Mouse (Mus musculus) heart, embryonic 16.5 days (tissue): ENCODE data around the gene Ubxn7. TPM values are rescaled to one million over a fixed set of nuclear protein-coding genes. Genes with fewer than 3 reads are reported as not detected.

Experiments
- ATAC-seq: fragments of 200-750 bp; cut with Nextera tagmentation; replicated peaks from 2 replicates; pipeline ENCODE4 v1.8.0; 2017; ENCODE audit warnings: moderate number of reproducible peaks; ENCODE audit not compliant: insufficient read depth, low FRiP score; ENCODE audit errors: extremely low read depth
- H3K27ac ChIP-seq: fragments of 300-500 bp; sonication (generic); 2 replicates; pipeline ENCODE4 v1.5.1; 2014; ENCODE audit warnings: mild to moderate bottlenecking, low read length, control low read depth, moderate library complexity
- H3K27me3 ChIP-seq: fragments of 300-500 bp; sonication (generic); 2 replicates; pipeline ENCODE4 v1.6.1; 2014; ENCODE audit warnings: low read length, mixed read lengths; ENCODE audit not compliant: control insufficient read depth, insufficient read depth
- H3K36me3 ChIP-seq: fragments of 300-500 bp; sonication (generic); 2 replicates; pipeline ENCODE4 v1.6.1; 2014; ENCODE audit not compliant: control insufficient read depth, insufficient read depth
- H3K4me1 ChIP-seq: fragments of 300-500 bp; sonication (generic); 2 replicates; pipeline ENCODE4 v1.6.1; 2014; ENCODE audit warnings: low read length, mixed read lengths; ENCODE audit not compliant: control insufficient read depth, insufficient read depth
- H3K4me2 ChIP-seq: fragments of 300-500 bp; sonication (generic); 2 replicates; pipeline ENCODE4 v1.6.1; 2014; ENCODE audit warnings: low read depth, mild to moderate bottlenecking, control low read depth, low read length
- H3K4me3 ChIP-seq: fragments of 300-500 bp; sonication (generic); 2 replicates; pipeline ENCODE4 v1.5.1; 2014; ENCODE audit warnings: mild to moderate bottlenecking, control low read depth, low read length
- H3K9ac ChIP-seq: fragments of 300-500 bp; sonication (generic); 2 replicates; pipeline ENCODE4 v1.6.1; 2014; ENCODE audit warnings: low read length, control low read depth
- H3K9me3 ChIP-seq: fragments of 300-500 bp; sonication (generic); replicated peaks from 2 replicates; pipeline ENCODE4 v1.6.1; 2016; ENCODE audit warnings: low read length; ENCODE audit not compliant: control insufficient read depth
- WGBS: fragments of 180-500 bp; shearing (Covaris S2); extraction: QIAGEN DNeasy Blood & Tissue Kit; methylation state at CpG from one replicate; pipeline ENCODE4 v1.1.7; 2014; 5-methylcytosine and 5-hydroxymethylcytosine counted together
- polyA plus RNA-seq: library from polyadenylated mRNA; unstranded; fragments of >200 nt; fragmentation: Nextera tagmentation; extraction: Ambion mirVana; gene quantifications from 2 replicates; pipeline ENCODE4 v1.2.1, GENCODE M21; 2015

The Ubxn7 gene
- polyA plus RNA-seq, 1 experiment from 2014 or later = 18.1 TPM

DNA sequence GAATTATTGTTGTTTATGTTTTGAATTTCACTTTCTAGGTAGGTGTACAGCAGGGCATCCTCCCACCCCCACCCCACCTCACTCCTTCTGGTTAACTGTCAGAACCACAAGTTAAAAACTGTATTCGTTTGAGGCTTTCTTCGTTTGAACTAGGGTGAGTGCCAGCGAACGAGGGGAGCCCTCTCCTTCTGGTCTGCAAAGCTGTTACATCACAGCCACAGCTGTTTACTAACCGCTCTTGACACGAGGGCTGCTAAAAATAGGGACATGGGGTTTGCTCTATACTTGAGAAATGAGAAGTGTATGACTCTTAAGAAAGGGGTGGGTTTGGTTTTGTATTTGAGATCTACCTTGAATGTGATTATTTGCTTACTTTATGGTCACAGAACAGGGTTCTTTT lies 102.0 kb downstream of the Ubxn7 start:
- H3K9ac ChIP-seq = peak overlapping the region; percentile 28; the same call in 1 of the 2 replicates
- no peaks in the 10 kb centered on the region for H3K27me3 ChIP-seq
- peaks cover 26% of the 10 kb centered on the region for H3K4me1 ChIP-seq
- peak; percentile 25; the same call in 1 of the 2 replicates for ATAC-seq
- no peaks in the 10 kb centered on the region for H3K36me3 ChIP-seq
- WGBS = 24% methylated on average over 6 of the region's 6 CpGs
- H3K4me2 ChIP-seq = peak overlapping the region; percentile 56
- no peaks in the 10 kb centered on the region for H3K9me3 ChIP-seq
- H3K4me3 ChIP-seq = no peak overlapping the region
- peak overlapping the region; percentile 27; the same call in 1 of the 2 replicates for H3K27ac ChIP-seq

GRCm38 (mm10) chr16:32434691-32435090 lies 102.6 kb downstream of the Ubxn7 start:
- Histone ChIP-seq H3K36me3 (no peaks in the 10 kb centered on the region), H3K9me3 (no peaks in the 10 kb centered on the region), H3K4me3 (no peak overlapping the region), H3K27me3 (no peaks in the 10 kb centered on the region), H3K4me1 (peaks cover 25% of the 10 kb centered on the region), H3K4me2 (no peak overlapping the region), H3K9ac (no peak overlapping the region), H3K27ac (no peak overlapping the region)
- ATAC-seq = no peak

DNA sequence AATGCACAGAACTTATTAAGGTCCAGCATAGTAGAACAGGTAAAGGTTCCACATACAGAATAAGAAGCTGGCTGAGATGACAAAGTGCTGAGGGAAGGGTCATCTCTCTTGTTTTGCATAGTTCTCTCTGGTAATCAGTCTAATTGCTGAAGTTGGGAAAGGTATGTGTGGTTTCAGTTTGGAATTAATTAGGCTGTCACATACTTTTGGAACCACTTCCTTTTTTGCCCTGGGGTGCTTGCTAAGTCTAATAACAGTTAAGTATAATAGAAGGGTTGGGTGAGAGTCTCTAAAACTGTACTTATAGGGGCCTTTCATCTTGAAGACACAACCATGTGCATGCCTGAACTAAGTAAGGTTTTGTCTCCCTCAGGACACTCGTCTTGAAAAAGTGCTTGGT lies 104.6 kb downstream of the Ubxn7 start:
- Histone ChIP-seq H3K9me3 (no peaks in the 10 kb centered on the region), H3K27me3 (no peaks in the 10 kb centered on the region), H3K36me3 (no peaks in the 10 kb centered on the region), H3K4me1 (peaks cover 19% of the 10 kb centered on the region), H3K4me2 (no peak overlapping the region), H3K4me3 (no peak overlapping the region), H3K9ac (no peak overlapping the region), H3K27ac (no peak overlapping the region)
- ATAC-seq = no peak
- WGBS = 32% methylated on average over 1 of the region's 1 CpGs

GRCm38 (mm10) chr16:32437266-32437665 lies 105.2 kb downstream of the Ubxn7 start:
- Histone ChIP-seq H3K4me1 (peaks cover 13% of the 10 kb centered on the region), H3K27ac (no peak overlapping the region), H3K4me3 (no peak overlapping the region), H3K27me3 (no peaks in the 10 kb centered on the region), H3K9me3 (no peaks in the 10 kb centered on the region), H3K36me3 (no peaks in the 10 kb centered on the region), H3K9ac (no peak overlapping the region), H3K4me2 (no peak overlapping the region)
- no peak for ATAC-seq
- WGBS = 89% methylated on average over 1 of the region's 1 CpGs

DNA sequence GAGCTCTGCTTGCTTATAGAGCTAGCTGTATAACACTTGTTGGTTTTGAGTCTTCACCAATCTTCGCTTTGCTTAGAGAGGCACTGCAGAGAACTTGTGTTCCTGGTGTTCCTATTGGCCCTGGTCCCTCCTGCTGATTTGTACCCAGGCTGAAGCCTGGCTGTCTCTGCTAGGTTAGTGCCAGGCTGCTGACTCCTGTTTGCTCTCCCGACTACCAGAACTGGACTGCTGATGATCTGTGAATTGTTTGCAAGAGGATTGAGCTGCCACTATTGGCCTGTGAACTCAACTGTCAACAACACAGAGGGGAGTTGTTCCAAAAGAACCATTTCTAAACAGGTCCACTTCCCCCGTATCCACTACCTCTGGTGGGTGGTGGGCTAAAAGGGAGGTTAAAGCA lies 109.4 kb downstream of the Ubxn7 start:
- Histone ChIP-seq H3K27ac (no peak overlapping the region), H3K4me1 (peaks cover 4% of the 10 kb centered on the region), H3K9me3 (no peaks in the 10 kb centered on the region), H3K27me3 (no peaks in the 10 kb centered on the region), H3K9ac (no peak overlapping the region), H3K36me3 (no peaks in the 10 kb centered on the region), H3K4me2 (no peak overlapping the region), H3K4me3 (no peak overlapping the region)
- ATAC-seq = no peak
- WGBS = 74% methylated on average over 3 of the region's 3 CpGs

Other genes with a start within 250 kb of the Ubxn7 start
- 63.6 and 73.0 TPM in 2 replicates for gene Pigx, start 232.5 kb upstream of the Ubxn7 start, polyA plus RNA-seq
- 21.7 and 26.3 TPM in 2 replicates for gene Cep19, start 232.5 kb upstream of the Ubxn7 start, polyA plus RNA-seq
- gene Nrros, start 166.7 kb upstream of the Ubxn7 start, polyA plus RNA-seq = 18.1 and 20.5 TPM in 2 replicates
- 0.47 and 1.1 TPM in 2 replicates for gene Bex6, start 152.4 kb upstream of the Ubxn7 start, polyA plus RNA-seq
- 3.7 and 5.1 TPM in 2 replicates for gene Fbxo45, start 85.1 kb upstream of the Ubxn7 start, polyA plus RNA-seq
- 11.6 and 11.9 TPM in 2 replicates for gene Wdr53, start 85.0 kb upstream of the Ubxn7 start, polyA plus RNA-seq
- 0.16 TPM in 1 of 2 replicates, not detected in the other for gene Smco1, start 60.8 kb upstream of the Ubxn7 start, polyA plus RNA-seq
- gene Rnf168, start 54.8 kb upstream of the Ubxn7 start, polyA plus RNA-seq = 17.3 and 19.3 TPM in 2 replicates
- not detected in 2 replicates for gene Tm4sf19, start 68.2 kb downstream of the Ubxn7 start, polyA plus RNA-seq
- gene Tctex1d2, start 87.4 kb downstream of the Ubxn7 start, polyA plus RNA-seq = 21.3 and 22.8 TPM in 2 replicates
- gene Pcyt1a, start 98.7 kb downstream of the Ubxn7 start, polyA plus RNA-seq = 38.8 and 42.3 TPM in 2 replicates
- 0.59 and 2.4 TPM in 2 replicates for gene Slc51a, start 155.6 kb downstream of the Ubxn7 start, polyA plus RNA-seq
- not detected in 2 replicates for gene Zdhhc19, start 164.0 kb downstream of the Ubxn7 start, polyA plus RNA-seq